Mouse (Mus musculus): ENCODE data around the gene Atp13a5.

The Atp13a5 gene

DNA sequence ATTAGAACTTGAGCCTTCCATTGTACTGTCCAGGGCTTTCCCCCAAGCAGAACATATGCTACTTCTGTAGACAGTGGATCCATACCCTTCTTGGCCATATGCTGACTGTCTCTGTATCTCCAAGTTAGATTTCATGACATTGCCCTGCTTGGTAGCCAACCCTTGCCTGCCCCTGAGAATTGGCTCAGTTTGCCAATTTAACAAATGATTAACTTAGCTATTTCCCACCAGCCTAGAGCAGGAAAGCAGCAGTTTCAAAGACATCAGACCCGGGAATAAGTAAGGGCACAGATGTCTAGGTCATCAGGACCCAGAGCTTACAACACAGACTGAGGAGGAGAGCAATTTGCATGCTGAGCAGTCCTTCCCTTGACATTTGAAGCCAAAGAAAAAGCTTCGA lies 173.0 kb downstream of the Atp13a5 start:
- DNase-seq (ENCODE audit: low spot score in 2 of 2) = no peak

GRCm38 (mm10) chr16:29204875-29205274 lies 173.7 kb downstream of the Atp13a5 start:
- peak; percentile 71 to 73 for DNase-seq (ENCODE audit: low spot score in 2 of 2)

- DNase-seq (ENCODE audit: low spot score in 2 of 2) = no peak
Observed at GRCm38 (mm10) chr16:29201146-29201545, 177.4 kb downstream of the Atp13a5 start.

DNA sequence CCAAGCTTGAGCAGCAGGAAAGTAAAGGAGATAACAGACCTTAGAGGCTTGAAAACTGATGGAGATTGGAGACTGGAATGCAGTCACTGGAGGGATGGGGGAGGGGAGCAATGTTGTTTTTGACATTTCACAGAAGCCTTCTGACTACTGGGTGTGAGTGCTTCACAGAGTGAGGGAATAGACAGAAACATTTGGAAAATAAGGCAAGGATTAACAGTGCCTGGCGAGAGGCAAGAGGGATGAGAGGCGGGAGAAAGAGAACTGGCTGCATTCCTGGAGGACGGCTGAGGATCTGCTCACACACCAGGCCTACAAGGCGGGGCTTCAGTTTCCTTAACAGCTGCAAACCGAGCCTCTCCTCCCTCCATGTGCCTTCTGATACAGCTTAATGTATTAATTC lies 180.1 kb downstream of the Atp13a5 start:
- DNase-seq (ENCODE audit: low spot score in 2 of 2) = peak; percentile 57 to 71

- DNase-seq (ENCODE audit: low spot score in 2 of 2) = no peak
Observed at GRCm38 (mm10) chr16:29195156-29195555, 183.4 kb downstream of the Atp13a5 start.

DNA sequence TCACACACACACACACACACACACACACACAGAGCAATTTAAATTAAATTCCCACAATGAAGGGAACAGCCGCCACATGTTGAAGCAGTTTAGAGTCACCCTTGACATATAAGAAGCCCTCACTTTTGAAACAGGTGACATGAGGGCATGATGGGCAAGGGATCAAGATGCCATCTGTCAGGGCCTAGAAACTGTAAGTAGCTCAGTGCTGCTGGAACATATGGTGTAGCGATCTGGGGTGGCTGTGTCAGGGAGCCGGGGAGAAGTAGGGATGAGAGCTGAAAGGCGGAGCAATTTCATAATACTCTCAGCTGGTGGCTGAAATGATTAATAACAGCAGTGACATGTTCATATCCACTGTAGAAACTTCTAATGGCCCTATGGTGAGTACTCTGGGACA lies 184.6 kb downstream of the Atp13a5 start:
- DNase-seq (ENCODE audit: low spot score in 2 of 2) = no peak

- DNase-seq (ENCODE audit: low spot score in 2 of 2) = no peak
Observed at GRCm38 (mm10) chr16:29192911-29193310, 185.6 kb downstream of the Atp13a5 start.

Measured in right cerebral cortex, postnatal 10 days (tissue).